Mouse (Mus musculus): ENCODE results near the gene Cela3a.

The Cela3a gene

DNA sequence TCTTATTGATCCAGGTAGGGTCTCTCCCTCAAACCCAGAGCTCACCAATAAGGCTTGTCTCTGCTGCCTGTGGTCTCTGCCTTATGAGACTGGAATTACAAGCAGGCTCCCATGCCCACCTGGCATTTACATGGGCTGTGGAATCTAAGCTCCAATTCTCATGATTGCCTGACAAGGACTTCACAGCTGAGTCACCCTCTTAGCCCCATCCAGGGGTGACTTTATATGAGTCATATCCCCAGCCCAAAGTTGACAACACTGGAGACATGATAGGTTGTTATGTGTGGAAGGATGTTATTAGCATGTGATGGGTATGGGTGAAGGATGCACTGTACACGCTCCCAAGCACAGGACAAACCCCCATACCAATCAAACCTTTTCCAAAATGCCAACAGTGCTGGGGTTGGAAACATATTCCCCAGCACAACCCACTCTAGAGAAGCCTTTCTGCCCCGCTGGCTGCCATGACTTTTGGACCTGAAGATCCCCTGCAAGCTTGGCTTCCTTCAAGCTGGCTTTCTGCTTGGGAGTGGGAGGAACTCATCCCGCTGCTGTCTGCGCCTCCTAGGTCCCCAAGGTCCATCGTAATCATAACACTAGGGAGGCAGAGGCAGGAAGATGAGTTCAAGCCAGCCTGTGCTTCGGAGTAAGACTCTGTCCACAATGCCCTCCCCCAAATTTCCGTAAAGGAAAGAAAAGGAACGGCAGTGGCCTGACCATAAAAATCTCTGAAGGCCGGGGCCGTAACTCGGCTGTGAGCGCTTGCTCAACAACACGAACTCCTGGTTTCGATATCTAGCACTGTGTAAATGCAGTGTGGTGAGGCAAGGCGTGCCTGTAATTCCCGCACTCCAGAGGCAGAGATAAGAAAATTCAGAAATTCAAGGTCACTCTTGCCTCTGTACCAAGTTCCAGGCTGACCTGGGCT lies 37.7 kb downstream of the Cela3a start:
- no peak for DNase-seq (ENCODE audit: low spot score)

DNA sequence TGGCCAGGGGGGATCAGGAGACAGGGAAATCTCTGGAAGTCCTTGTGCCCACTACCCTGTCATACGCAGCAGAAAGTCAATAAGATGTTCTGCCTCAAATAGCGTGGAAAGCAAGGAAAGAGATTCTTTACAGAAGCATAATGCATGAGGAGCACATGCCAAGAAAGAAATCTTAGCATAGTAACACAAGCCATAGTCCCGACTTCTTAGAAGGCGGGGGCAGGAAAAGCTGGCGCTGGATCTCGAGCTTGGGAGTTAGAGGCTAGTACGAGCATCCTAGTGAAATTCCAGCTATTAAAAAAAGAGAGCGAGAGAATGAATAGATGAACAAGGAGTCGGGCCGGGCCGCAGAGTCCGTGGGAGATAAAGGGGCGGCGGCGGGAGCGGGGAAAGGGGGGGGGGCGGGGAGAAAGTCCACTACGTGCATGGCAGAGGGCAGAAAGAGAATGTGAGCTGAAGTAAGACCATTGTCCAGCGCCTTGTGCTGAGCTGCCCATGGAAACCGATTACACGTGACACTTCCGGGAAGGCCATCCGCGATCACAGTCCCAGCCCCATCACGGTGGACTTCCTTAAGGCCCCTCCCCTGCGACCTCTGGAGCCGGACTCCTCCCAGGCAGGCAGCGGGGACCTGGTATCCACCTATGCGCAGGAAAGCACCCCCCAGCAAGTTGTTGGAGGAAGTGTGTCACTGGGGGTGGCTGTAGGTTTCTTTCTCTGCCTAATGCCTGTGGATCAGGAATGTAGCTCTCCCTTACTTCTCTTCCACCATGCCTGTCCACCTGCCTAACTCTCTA lies 39.4 kb downstream of the Cela3a start:
- peak; percentile 51 for DNase-seq (ENCODE audit: low spot score)

DNA sequence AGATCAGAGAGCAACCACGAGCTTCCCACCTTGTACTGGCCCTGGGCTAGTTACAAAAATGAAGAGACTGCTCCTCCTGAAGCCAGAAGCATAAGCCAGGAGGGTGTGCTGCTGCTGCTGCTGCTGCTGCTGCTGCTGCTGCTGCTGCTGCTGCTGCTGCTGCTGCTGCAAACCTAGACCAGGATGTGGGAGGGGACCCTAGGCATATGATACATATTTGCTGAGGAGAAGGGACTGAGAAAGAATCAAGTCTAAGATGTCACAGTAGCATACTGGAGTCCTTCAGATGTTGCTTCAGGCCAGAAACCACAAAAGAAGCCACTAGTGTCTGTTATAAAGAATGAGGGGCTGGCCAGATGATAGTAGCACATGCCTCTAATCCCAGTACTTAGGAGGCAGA lies 41.4 kb downstream of the Cela3a start:
- DNase-seq (ENCODE audit: low spot score), result no peak

DNA sequence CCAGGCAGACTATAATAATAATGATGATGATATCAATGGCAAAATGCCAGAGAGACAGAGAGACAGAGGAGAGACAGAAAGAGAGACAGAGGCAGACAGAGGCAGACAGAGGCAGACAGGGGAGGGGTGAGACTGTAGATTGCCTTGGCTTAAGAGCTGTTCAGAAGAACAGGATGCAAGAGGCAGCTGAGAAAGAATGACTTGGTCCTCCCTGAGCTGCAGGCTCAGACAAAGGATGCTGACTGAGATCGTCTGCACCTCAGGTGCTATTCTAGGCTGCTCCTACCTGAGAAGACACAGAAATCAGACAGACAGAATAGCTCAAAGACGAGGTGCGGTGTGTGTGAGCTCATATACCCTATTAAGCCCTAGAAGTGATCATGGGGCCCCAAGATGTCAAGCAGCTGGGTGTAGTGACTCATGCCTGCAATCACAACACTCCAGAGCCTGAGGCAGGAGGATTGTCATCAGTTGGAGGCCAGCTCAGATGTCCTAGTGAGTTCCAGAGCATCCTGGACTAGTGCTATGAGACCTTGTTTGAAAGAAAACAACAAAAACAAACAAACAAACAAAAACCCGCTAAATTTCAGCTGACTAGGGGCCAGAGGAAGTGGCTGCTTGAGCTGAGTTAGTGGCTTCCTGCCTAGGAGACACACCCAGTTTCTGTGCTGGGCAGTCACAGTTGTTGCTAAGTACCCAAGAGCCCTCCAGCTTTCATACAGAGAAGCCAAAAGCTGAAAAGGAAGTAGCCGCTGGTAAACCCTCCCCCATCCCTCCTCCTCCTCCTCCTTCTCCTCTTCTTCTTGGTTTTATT lies 42.1 kb downstream of the Cela3a start:
- peak; percentile 45 for DNase-seq (ENCODE audit: low spot score)

DNA sequence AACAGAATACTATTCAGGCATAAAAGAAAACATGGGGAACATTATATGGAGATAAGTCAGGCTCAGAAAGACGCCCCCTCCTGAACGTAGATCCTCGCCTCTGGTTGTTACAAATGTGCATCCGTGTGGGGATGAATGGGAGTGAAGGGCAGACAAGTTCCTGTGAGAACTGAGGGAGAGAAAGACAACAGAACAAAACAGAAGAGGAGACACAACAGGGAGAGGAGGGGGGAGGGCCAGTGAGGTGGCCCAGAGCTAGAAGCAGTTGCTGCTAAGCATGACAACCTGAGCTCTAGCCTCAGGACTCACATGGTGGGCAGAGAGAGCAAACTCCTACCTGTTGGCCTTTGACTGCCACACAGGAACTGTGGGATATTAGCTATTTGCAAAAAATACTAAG lies 43.5 kb downstream of the Cela3a start:
- DNase-seq (ENCODE audit: low spot score), result no peak

DNA sequence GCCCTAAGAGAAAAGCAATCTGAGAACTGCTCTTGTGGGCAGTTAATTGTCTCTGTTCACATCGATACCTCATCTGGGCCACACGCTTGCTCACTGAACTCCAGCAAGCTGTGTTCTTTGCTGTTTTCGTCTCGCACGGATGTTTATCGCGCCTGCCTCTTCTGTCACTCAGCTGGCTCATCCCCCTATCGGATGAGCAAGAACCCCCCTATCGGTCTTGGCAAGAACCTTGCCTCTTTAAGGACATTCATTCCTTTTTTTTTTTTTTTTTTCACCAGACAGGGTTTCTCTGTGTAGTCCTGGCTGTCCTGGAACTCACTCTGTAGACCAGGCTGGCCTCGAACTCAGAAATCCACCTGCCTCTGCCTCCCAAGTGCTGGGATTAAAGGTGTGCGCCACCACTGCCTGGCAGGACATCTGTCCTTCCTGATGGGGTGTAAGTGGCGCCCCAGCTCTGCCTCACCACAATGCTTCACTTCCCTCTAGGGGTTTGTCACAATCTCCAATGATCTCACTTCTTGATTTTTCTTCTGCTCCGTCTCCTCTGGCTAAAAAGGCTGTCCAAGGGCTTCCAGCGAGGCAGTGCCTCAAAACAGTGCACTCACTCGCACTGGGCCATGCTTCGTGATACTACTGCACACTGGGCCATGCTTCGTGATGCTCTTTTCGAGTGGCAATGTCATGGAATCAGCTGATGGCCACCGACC lies 44.1 kb downstream of the Cela3a start:
- no peak for DNase-seq (ENCODE audit: low spot score)

DNA sequence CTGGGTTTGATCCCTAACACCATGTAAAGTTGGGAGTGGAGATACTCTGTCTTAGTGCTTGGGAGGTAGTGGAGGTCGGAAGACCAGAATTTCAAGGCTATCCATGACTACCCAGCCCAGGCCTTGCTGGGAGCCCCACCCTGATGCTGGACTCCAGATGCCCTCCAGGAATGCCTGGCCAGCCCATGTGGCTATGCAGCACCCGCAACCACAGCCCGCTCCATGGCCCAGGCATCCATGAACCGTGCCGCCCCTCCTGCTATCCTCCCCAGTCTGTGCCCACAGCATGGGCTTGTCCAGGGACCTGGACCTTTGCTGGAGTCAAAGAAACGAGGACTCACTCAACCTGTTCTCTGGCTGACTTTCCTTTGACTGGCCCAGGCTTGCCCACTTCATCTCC lies 44.8 kb downstream of the Cela3a start:
- DNase-seq (ENCODE audit: low spot score), result peak; percentile 38

DNA sequence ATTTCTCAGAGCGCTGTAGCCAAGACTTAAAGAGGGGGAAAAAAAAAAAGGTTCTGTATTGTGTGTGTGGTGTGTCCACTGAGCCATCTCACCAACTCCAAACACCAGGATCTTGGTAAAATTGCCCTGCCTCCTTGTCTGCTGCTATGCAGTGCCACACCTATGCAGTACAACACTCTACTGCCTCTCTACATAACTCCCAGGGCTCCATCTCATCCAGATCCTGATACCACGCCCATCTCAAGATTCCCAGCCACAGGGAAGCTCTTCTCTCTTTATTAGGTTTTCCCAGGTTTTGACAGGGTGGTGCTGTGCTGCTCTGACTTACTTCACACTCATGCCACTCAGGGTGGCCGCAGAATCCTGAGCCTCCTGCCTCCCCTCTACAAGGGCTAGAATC lies 48.6 kb downstream of the Cela3a start:
- DNase-seq (ENCODE audit: low spot score), result no peak

DNA sequence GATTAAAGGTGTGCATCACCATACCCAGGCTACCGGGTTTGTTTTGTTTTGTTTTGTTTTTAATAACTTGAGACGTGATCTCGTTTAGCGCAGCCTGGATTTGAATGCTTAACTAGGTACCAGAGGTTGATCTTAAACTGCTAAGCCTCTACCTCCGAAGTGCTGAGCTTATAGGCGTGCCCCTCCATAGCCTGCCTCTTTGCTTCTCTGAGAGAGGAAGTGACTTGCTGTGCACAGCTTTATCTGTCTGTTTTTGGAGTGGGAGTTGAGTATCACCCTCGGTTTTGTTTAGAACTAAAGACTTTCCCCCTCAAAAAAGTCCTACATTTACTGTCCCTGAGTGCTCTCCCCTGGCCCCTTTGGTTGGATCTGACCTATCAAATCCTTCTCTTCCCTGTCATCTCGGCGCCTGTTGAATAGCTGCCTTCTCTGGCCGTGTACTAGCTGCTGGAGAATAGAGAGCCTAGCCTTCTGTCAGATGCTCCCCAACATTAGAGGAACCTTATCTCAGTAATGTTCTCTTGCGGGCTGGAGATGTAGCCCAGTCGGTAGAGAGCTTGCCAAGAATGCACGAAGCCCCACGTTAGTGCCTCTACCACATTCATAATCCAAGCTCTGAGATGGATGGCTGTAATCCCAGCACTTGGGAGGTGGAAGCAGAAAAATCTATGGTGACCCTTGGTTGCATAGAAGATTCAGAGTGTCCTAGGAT lies 51.1 kb downstream of the Cela3a start:
- no peak for DNase-seq (ENCODE audit: low spot score)

DNA sequence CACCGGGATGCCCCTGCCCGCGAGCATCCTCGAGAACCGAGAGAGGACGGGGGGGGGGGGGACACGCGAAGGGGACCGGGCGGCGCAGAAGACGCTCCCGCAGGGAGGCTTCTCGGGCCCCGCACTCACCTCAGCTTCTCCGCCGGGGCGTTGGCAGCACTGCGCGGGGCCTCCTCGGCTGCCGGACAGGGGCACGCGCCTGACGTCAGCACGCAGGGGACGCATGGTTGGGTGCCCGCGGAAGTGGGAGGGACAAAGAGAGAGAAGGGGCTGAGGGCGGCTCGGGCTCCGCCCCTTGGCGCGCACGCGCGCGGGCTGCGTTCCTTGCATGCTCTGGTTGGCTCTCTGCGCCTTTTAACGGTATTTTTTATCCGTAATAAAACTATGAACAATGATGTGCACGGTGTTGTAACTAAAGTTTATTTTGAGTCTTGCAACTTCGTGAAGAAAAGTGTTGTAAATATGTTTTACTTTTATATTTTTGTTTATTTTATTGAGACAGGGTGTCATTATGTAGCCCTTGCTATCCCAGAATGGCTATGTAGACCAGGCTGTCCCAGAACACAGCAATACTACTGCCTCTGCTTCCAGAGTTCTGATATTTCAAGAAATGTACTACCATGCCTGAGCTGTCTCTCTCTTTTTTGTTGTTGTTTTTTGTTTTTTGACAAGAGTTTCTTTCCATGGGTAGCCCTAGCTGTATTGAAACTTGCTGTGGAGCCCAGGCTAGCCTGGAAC lies 51.9 kb downstream of the Cela3a start, which contains the start of gene Cdc42:
Gene Cdc42, minus strand, starts transcription at position 204 of the 738 bp plus-strand sequence.
- DNase-seq (ENCODE audit: low spot score), result peak; percentile 99

DNA sequence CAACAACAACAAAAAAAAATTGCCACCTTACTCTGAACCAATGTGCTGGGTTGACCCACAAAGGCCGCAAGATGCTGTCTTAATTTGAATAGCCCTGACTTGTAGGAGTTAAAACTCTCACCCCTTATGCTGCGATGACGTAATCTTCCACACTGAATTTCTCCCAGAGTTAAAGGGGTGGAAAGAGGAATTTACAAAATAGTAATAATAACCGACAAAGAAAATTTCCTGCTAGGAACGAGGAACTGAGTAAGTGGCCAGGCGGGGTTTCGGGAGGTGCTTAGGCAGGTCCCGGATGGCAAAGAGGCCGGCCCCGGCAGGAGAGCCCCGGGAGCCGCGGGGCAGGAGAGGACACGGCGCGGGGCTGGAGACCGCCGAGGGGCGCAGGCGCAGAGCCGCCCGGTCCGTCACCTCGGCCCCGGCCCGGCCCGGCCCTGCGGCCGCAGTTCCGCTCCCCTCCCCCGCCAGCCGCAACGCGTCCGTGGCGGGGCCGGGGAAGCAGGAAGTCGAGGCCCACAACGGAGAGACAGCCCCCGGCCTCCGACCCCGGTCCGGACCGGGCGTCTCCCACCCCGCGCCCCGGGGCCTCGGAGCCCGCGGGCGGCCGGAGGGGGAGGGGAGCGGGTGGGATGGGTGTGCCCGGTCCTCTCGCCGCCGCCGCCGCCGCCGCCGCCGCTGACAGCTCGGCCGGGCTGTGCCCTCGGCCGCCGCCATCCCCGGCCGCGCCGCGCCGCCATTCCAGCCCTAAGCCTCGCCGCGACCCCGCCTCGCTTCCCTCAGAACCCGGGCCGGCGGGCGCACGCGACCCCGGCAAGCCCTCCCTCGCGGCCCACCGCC lies 52.7 kb downstream of the Cela3a start:
- peak; percentile 65 for DNase-seq (ENCODE audit: low spot score)

All from urinary bladder, postnatal 14 days (tissue).